Mouse (Mus musculus) lung, embryonic 16.5 days (tissue): ENCODE data around the gene Avp. TPM values are rescaled to one million over a fixed set of nuclear protein-coding genes. Genes with fewer than 3 reads are reported as not detected.
"Not testable (repeated sequence)": the region's sequence is repeated elsewhere in the genome, so short reads cannot be mapped to it uniquely, and the experiment has no call there.

Experiments used
- ATAC-seq: fragments of 200-750 bp; cut with Nextera tagmentation; 2 replicates; pipeline ENCODE4 v1.8.0; 2017; ENCODE audit warnings: low read depth, mild to moderate bottlenecking, moderate library complexity
- H3K27ac ChIP-seq: fragments of 300-500 bp; sonication (generic); 2 replicates; pipeline ENCODE4 v1.5.1; 2014; ENCODE audit warnings: mild to moderate bottlenecking, control low read depth, low read length
- H3K27me3 ChIP-seq: fragments of 300-500 bp; sonication (generic); 2 replicates; pipeline ENCODE4 v1.6.1; 2014; ENCODE audit warnings: low read depth, low read length, mixed read lengths; ENCODE audit not compliant: control insufficient read depth, insufficient read depth
- H3K36me3 ChIP-seq: fragments of 300-500 bp; sonication (generic); 2 replicates; pipeline ENCODE4 v1.6.1; 2014; ENCODE audit warnings: low read length; ENCODE audit not compliant: control insufficient read depth, insufficient read depth
- H3K4me1 ChIP-seq: fragments of 300-500 bp; sonication (generic); replicated peaks from 2 replicates; pipeline ENCODE4 v1.6.1; 2014; ENCODE audit warnings: low read length, mixed read lengths; ENCODE audit not compliant: control insufficient read depth, insufficient read depth
- H3K4me2 ChIP-seq: fragments of 300-500 bp; sonication (generic); 2 replicates; pipeline ENCODE4 v1.6.1; 2014; ENCODE audit warnings: low read depth, low read length, control low read depth
- H3K4me3 ChIP-seq: fragments of 300-500 bp; sonication (generic); 2 replicates; pipeline ENCODE4 v1.5.1; 2014; ENCODE audit warnings: mild to moderate bottlenecking, low read length, control low read depth
- H3K9ac ChIP-seq: fragments of 300-500 bp; sonication (generic); 2 replicates; pipeline ENCODE4 v1.6.1; 2014; ENCODE audit warnings: low read length, control low read depth
- H3K9me3 ChIP-seq: fragments of 300-500 bp; sonication (generic); 2 replicates; pipeline ENCODE4 v1.6.1; 2016; ENCODE audit warnings: low read length; ENCODE audit not compliant: control insufficient read depth
- WGBS: fragments of 180-500 bp; shearing (Covaris S2); extraction: QIAGEN DNeasy Blood & Tissue Kit; methylation state at CpG from one replicate; pipeline ENCODE4 v1.1.7; 2014; 5-methylcytosine and 5-hydroxymethylcytosine counted together
- polyA plus RNA-seq: library from polyadenylated mRNA; unstranded; fragments of >200 nt; fragmentation: Nextera tagmentation; extraction: Ambion mirVana; gene quantifications from 2 replicates; pipeline ENCODE4 v1.2.1, GENCODE M21; 2015

Avp gene
- polyA plus RNA-seq, 1 experiment from 2014 or later: not detected

GRCm38 (mm10) chr2:130578148-130578547, 4.2 kb downstream of the Avp start:
- Histone ChIP-seq H3K9ac (no peak overlapping the region), H3K4me2 (no peak overlapping the region), H3K27ac (no peak overlapping the region), H3K27me3 (peaks cover 79% of the 10 kb centered on the region), H3K4me1 (peaks cover 15% of the 10 kb centered on the region), H3K9me3 (no peaks in the 10 kb centered on the region), H3K36me3 (no peaks in the 10 kb centered on the region), H3K4me3 (no peak overlapping the region)
- 7% methylated on average over 11 of the region's 11 CpGs for WGBS
- ATAC-seq: no peak

- Histone ChIP-seq H3K4me1 (peaks cover 15% of the 10 kb centered on the region), H3K4me3 (0 out of 2 replicates have a peak overlapping the region, but pooled peaks have one; percentile 3), H3K27ac (no peak overlapping the region), H3K4me2 (peak overlapping the region; percentile 18; the same call in 1 of the 2 replicates), H3K36me3 (no peaks in the 10 kb centered on the region), H3K9me3 (no peaks in the 10 kb centered on the region), H3K9ac (no peak overlapping the region), H3K27me3 (peaks cover 78% of the 10 kb centered on the region)
- 5% methylated on average over 12 of the region's 12 CpGs for WGBS
- peak; percentile 29; the same call in 1 of the 2 replicates for ATAC-seq
Measured at GRCm38 (mm10) chr2:130577632-130578031, 4.7 kb downstream of the Avp start.

GRCm38 (mm10) chr2:130577021-130577420, 5.3 kb downstream of the Avp start:
- Histone ChIP-seq H3K9me3 (no peaks in the 10 kb centered on the region), H3K27me3 (peaks cover 72% of the 10 kb centered on the region), H3K4me1 (peaks cover 15% of the 10 kb centered on the region), H3K4me2 (peak overlapping the region; percentile 48), H3K9ac (no peak overlapping the region), H3K4me3 (peak overlapping the region; percentile 34), H3K36me3 (no peaks in the 10 kb centered on the region), H3K27ac (no peak overlapping the region)
- no peak for ATAC-seq
- WGBS: 4% methylated on average over 9 of the region's 9 CpGs

GRCm38 (mm10) chr2:130576564-130576963, 5.8 kb downstream of the Avp start:
- H3K36me3 ChIP-seq, ATAC-seq, H3K9me3 ChIP-seq, H3K27ac ChIP-seq: not testable (repeated sequence)
- peak overlapping the region; percentile 12; the same call in 1 of the 2 replicates for H3K9ac ChIP-seq
- peak overlapping the region; percentile 34 for H3K4me3 ChIP-seq
- WGBS: 4% methylated on average over 30 of the region's 32 CpGs
- peaks cover 15% of the 10 kb centered on the region for H3K4me1 ChIP-seq
- peak overlapping the region; percentile 48 for H3K4me2 ChIP-seq
- peaks cover 67% of the 10 kb centered on the region for H3K27me3 ChIP-seq

- no peak for ATAC-seq
- peak within 1 kb of the TSS; percentile 48 for H3K4me2 ChIP-seq
- H3K9me3 ChIP-seq: no peaks in the 10 kb centered on the region
- peaks cover 15% of the 10 kb centered on the region for H3K4me1 ChIP-seq
- WGBS: 53% methylated on average over 9 of the region's 9 CpGs
- H3K9ac ChIP-seq: peak within 1 kb of the TSS; percentile 12; the same call in 1 of the 2 replicates
- H3K27me3 ChIP-seq: peaks cover 60% of the 10 kb centered on the region
- H3K27ac ChIP-seq: no peak within 1 kb of the TSS
- no peaks in the 10 kb centered on the region for H3K36me3 ChIP-seq
- H3K4me3 ChIP-seq: peak within 1 kb of the TSS; percentile 34
Measured at GRCm38 (mm10) chr2:130575873-130576272, 6.5 kb downstream of the Avp start, which contains the start of gene Oxt. Oxt (plus strand) TSS chr2:130576173.

GRCm38 (mm10) chr2:130574960-130575359, 7.4 kb downstream of the Avp start:
- 80% methylated on average over 5 of the region's 5 CpGs for WGBS
- Histone ChIP-seq H3K36me3 (no peaks in the 10 kb centered on the region), H3K4me1 (peaks cover 9% of the 10 kb centered on the region), H3K4me3 (no peak overlapping the region), H3K27ac (no peak overlapping the region), H3K9me3 (no peaks in the 10 kb centered on the region), H3K27me3 (peaks cover 51% of the 10 kb centered on the region), H3K4me2 (no peak overlapping the region), H3K9ac (no peak overlapping the region)
- no peak for ATAC-seq

- H3K36me3 ChIP-seq: peaks cover 6% of the 10 kb centered on the region
- no peak overlapping the region for H3K4me2 ChIP-seq
- H3K9ac ChIP-seq: no peak overlapping the region
- H3K27ac ChIP-seq: no peak overlapping the region
- peaks cover under 1% of the 10 kb centered on the region; the same call in 1 of the 2 replicates for H3K27me3 ChIP-seq
- H3K4me1 ChIP-seq: no peaks in the 10 kb centered on the region
- no peak for ATAC-seq
- no peak overlapping the region for H3K4me3 ChIP-seq
- no peaks in the 10 kb centered on the region for H3K9me3 ChIP-seq
Measured at GRCm38 (mm10) chr2:130569926-130570325, 12.4 kb downstream of the Avp start.

- Histone ChIP-seq H3K27ac (no peak overlapping the region), H3K36me3 (peaks cover 6% of the 10 kb centered on the region), H3K9me3 (no peaks in the 10 kb centered on the region), H3K9ac (no peak overlapping the region), H3K4me1 (peaks cover 7% of the 10 kb centered on the region), H3K4me3 (no peak overlapping the region), H3K27me3 (no peaks in the 10 kb centered on the region), H3K4me2 (no peak overlapping the region)
- WGBS: 69% methylated on average over 4 of the region's 4 CpGs
- ATAC-seq: no peak
Measured at GRCm38 (mm10) chr2:130568921-130569320, 13.4 kb downstream of the Avp start.

GRCm38 (mm10) chr2:130564983-130565382, 17.4 kb downstream of the Avp start:
- Histone ChIP-seq H3K36me3 (peaks cover 6% of the 10 kb centered on the region), H3K4me2 (peak overlapping the region; percentile 80; the same call in 1 of the 2 replicates), H3K27me3 (no peaks in the 10 kb centered on the region), H3K9me3 (no peaks in the 10 kb centered on the region), H3K4me1 (peaks cover 10% of the 10 kb centered on the region), H3K27ac (no peak overlapping the region), H3K4me3 (peak overlapping the region; percentile 94; the same call in 1 of the 2 replicates), H3K9ac (no peak overlapping the region)
- WGBS: 79% methylated on average over 8 of the region's 8 CpGs
- ATAC-seq: no peak
